Mouse (Mus musculus): Measurements from ENCODE around the gene Apol9a. TPM values are rescaled to one million over a fixed set of nuclear protein-coding genes. Genes with fewer than 3 reads are reported as not detected.
A peak's percentile ranks its signal among the peaks of the same experiment; 100 is the strongest.

Apol9a gene
- polyA plus RNA-seq, 1 experiment from 2014 or later = 0.04 TPM

- peak; percentile 61 for DNase-seq (ENCODE audit: low spot score)
- H3K27ac ChIP-seq = peak overlapping the region; percentile 88
- peaks cover 70% of the 10 kb centered on the region for H3K4me1 ChIP-seq (replicated peaks)
- H3K4me3 ChIP-seq = no peak overlapping the region
- H3K9me3 ChIP-seq = no peaks in the 10 kb centered on the region
- no peaks in the 10 kb centered on the region for H3K27me3 ChIP-seq (ENCODE audit: insufficient read depth, poor library complexity, severe bottlenecking)
- 45% methylated on average over 6 of the region's 6 CpGs for WGBS
- H3K36me3 ChIP-seq = no peaks in the 10 kb centered on the region
Measured at GRCm38 (mm10) chr15:77354848-77355551, 55.9 kb downstream of the Apol9a start.

GRCm38 (mm10) chr15:77354496-77354847 lies 56.5 kb downstream of the Apol9a start:
- no peak for DNase-seq (ENCODE audit: low spot score)

More at GRCm38 (mm10) chr15:77354496-77354847, 56.5 kb downstream of the Apol9a start:
- no peaks in the 10 kb centered on the region for H3K9me3 ChIP-seq
- H3K36me3 ChIP-seq = no peaks in the 10 kb centered on the region
- 63% methylated on average over 4 of the region's 4 CpGs for WGBS
- H3K4me3 ChIP-seq = no peak overlapping the region
- peak overlapping the region; percentile 88 for H3K27ac ChIP-seq
- H3K27me3 ChIP-seq (ENCODE audit: insufficient read depth, poor library complexity, severe bottlenecking) = no peaks in the 10 kb centered on the region
- peaks cover 65% of the 10 kb centered on the region for H3K4me1 ChIP-seq (replicated peaks)

Other genes starting within 250 kb of the Apol9a start
- gene Rbfox2, start 104.1 kb downstream of the Apol9a start, polyA plus RNA-seq (2016; fragmentation: Nextera tagmentation; extraction: Ambion mirVana) = 50.6 and 77.8 TPM in 2 replicates
- not detected in 2 replicates for gene Apol7a, start 12.0 kb downstream of the Apol9a start, polyA plus RNA-seq (2016; fragmentation: Nextera tagmentation; extraction: Ambion mirVana)
- gene Apol7b, start 36.4 kb upstream of the Apol9a start, polyA plus RNA-seq (2016; fragmentation: Nextera tagmentation; extraction: Ambion mirVana) = not detected in 2 replicates
- gene Apol10a, start 65.9 kb upstream of the Apol9a start, polyA plus RNA-seq (2016; fragmentation: Nextera tagmentation; extraction: Ambion mirVana) = not detected in 2 replicates
- not detected in 2 replicates for gene Apol11a, start 97.1 kb upstream of the Apol9a start, polyA plus RNA-seq (2016; fragmentation: Nextera tagmentation; extraction: Ambion mirVana)
- gene Apol7c, start 122.2 kb upstream of the Apol9a start, polyA plus RNA-seq (2016; fragmentation: Nextera tagmentation; extraction: Ambion mirVana) = not detected in 2 replicates
- not detected in 2 replicates for gene 1700025B11Rik, start 150.8 kb upstream of the Apol9a start, polyA plus RNA-seq (2016; fragmentation: Nextera tagmentation; extraction: Ambion mirVana)
- gene Apol10b, start 185.0 kb upstream of the Apol9a start, polyA plus RNA-seq (2016; fragmentation: Nextera tagmentation; extraction: Ambion mirVana) = not detected in 2 replicates
- not detected in 2 replicates for gene Gm36245, start 188.1 kb upstream of the Apol9a start, polyA plus RNA-seq (2016; fragmentation: Nextera tagmentation; extraction: Ambion mirVana)
- gene Apol11b, start 232.2 kb upstream of the Apol9a start, polyA plus RNA-seq (2016; fragmentation: Nextera tagmentation; extraction: Ambion mirVana) = not detected in 2 replicates

Measured in hindbrain, embryonic 10.5 days (tissue).